Mouse (Mus musculus) hindbrain, postnatal 0 days (tissue): ENCODE data around the gene Arhgap32. TPM values are rescaled to one million over a fixed set of nuclear protein-coding genes. Genes with fewer than 3 reads are reported as not detected.

ENCODE experiments used
- ATAC-seq: fragments of 200-750 bp; cut with Nextera tagmentation; 2 replicates; pipeline ENCODE4 v1.8.0; 2017; ENCODE audit warnings: mild to moderate bottlenecking, moderate TSS enrichment, moderate library complexity
- DNase-seq: peaks from one replicate; pipeline ENCODE4 v3.0.0-alpha.2; 2015; ENCODE audit warnings: low spot score
- H3K27ac ChIP-seq: fragments of 300-500 bp; sonication (generic); 2 replicates; pipeline ENCODE4 v1.5.1; 2014; ENCODE audit warnings: mild to moderate bottlenecking
- H3K27me3 ChIP-seq: fragments of 300-500 bp; sonication (generic); 2 replicates; pipeline ENCODE4 v1.6.1; 2014; ENCODE audit warnings: low read length, mixed read lengths; ENCODE audit not compliant: insufficient read depth
- H3K36me3 ChIP-seq: fragments of 300-500 bp; sonication (generic); 2 replicates; pipeline ENCODE4 v1.6.1; 2014; ENCODE audit warnings: low read length, mixed read lengths; ENCODE audit not compliant: insufficient read depth
- H3K4me1 ChIP-seq: fragments of 300-500 bp; sonication (generic); 2 replicates; pipeline ENCODE4 v1.6.1; 2014; ENCODE audit warnings: antibody characterized with exemption, low read length, mixed read lengths; ENCODE audit not compliant: insufficient read depth
- H3K4me2 ChIP-seq: fragments of 300-500 bp; sonication (generic); 2 replicates; pipeline ENCODE4 v1.6.1; 2014; ENCODE audit warnings: low read depth, mild to moderate bottlenecking, low read length, moderate library complexity, mixed read lengths
- H3K4me3 ChIP-seq: fragments of 300-500 bp; sonication (generic); 2 replicates; pipeline ENCODE4 v1.5.1; 2014; ENCODE audit warnings: low read length
- H3K9ac ChIP-seq: fragments of 300-500 bp; sonication (generic); replicated peaks from 2 replicates; pipeline ENCODE4 v1.6.1; 2014; ENCODE audit warnings: mild to moderate bottlenecking, low read length, moderate library complexity, mixed read lengths
- H3K9me3 ChIP-seq: fragments of 300-500 bp; sonication (generic); 2 replicates; pipeline ENCODE4 v1.6.1; 2016; ENCODE audit warnings: low read length, mixed read lengths
- CTCF ChIP-seq: IDR thresholded peaks from 2 replicates; pipeline ENCODE4 v1.5.1; 2016; ENCODE audit warnings: antibody characterized with exemption, control low read depth, low read depth
- WGBS: fragments of 180-500 bp; shearing (Covaris S2); extraction: QIAGEN DNeasy Blood & Tissue Kit; methylation state at CpG from one replicate; pipeline ENCODE4 v1.1.7; 2014; 5-methylcytosine and 5-hydroxymethylcytosine counted together
- polyA plus RNA-seq: library from polyadenylated mRNA; unstranded; fragments of >200 nt; fragmentation: Nextera tagmentation; extraction: Ambion mirVana; gene quantifications from 2 replicates; pipeline ENCODE4 v1.2.1, GENCODE M21; 2015
- total RNA-seq: library from RNA; depleted of rRNA; stranded (reverse); fragments of >200 nt; gene quantifications from 2 replicates; pipeline ENCODE4 v1.2.3, GENCODE M21; 2014

Gene Arhgap32
- total and polyA plus RNA-seq, 2 experiments from 2014 or later = 8.2 to 66.7 TPM

DNA sequence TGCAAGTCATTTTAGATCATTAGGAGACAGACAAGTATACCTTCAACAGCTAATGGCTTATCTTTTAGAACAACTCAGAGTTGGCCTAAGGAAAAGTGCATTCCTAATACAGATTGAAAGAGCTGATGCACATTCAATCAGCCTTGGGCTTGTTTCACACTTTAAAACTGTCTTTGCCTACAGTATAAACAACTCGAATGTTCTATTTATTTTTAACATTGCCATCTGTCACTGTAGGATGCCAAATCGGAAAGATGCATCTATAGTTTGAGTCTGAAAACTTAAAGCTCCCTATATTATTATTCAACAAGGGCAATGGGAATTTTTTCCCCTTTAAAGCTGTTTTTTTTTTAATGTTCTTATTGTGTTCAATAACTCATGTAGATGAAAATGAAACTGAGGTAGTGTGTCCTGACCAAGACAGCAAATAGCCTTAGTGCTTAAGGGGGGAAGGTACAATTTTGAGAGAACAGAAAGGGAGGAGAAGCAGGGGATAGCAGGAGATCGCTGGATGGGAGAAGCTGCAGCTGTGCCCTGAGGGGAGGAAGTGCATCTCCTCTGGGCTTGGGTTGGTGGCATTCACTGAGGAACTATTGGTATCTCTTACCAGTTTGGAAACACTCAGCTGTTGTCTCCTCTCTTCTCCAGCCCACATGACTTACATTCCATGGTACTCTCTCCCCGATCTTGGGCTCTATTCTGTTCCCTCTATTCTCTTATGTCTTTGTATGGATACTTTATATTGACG, 101.1 kb downstream of the Arhgap32 start:
- Histone ChIP-seq H3K4me3 (no peak overlapping the region), H3K36me3 (no peaks in the 10 kb centered on the region), H3K27ac (no peak overlapping the region), H3K9me3 (no peaks in the 10 kb centered on the region), H3K4me1 (no peaks in the 10 kb centered on the region), H3K4me2 (no peak overlapping the region), H3K9ac (no peak overlapping the region), H3K27me3 (no peaks in the 10 kb centered on the region)
- ATAC-seq (no peak), DNase-seq (no peak)
- WGBS = 76% methylated on average over 5 of the region's 5 CpGs
- TF ChIP-seq CTCF = no peak

DNA sequence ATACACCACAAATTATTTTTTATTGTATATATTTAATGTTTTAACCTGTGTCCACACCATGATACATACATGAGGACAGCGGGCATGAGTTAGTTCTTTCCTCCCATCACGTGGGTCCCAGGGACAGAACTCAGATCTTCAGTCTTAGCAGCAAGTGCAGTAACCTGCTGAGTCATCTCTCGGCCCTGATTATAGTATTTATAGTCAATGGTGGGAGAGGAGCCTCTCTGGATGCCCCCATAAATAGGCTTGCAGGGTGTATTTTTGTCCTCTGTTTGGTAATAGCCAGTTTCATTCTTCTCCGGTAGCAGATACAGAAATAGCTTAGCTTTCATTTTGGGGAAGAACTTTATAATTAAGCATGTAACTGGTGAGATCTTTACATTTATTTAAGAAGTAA, 103.5 kb downstream of the Arhgap32 start:
- ATAC-seq (no peak), DNase-seq (no peak)
- no peak overlapping the region for H3K4me3 ChIP-seq
- no peaks in the 10 kb centered on the region for H3K27me3 ChIP-seq
- TF ChIP-seq CTCF = no peak
- H3K9me3 ChIP-seq = no peaks in the 10 kb centered on the region
- WGBS = 84% methylated on average over 4 of the region's 4 CpGs
- no peak overlapping the region for H3K9ac ChIP-seq
- H3K27ac ChIP-seq = no peak overlapping the region
- no peak overlapping the region for H3K4me2 ChIP-seq
- peaks cover 10% of the 10 kb centered on the region; the same call in 1 of the 2 replicates for H3K4me1 ChIP-seq
- no peaks in the 10 kb centered on the region for H3K36me3 ChIP-seq

DNA sequence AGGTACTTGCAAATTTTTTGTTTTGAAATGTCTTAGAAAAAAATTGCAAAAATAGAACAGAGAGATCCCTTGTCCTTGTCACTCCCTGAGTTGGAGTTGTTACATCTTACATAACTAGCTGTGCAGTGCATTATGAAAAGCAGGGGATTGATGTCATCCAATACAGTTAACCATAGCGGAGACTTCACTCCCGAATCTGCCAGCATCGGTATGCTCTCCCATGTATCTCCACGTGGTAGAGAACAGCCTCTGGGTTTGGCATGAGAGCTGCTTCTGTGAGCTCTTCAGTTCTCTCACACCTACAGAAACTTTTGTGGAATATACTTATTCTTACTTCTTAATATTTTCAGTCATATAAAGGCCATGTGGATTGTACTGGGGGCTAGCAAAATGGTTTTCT, 106.2 kb downstream of the Arhgap32 start:
- Histone ChIP-seq H3K9me3 (no peaks in the 10 kb centered on the region), H3K4me2 (no peak overlapping the region)
- 76% methylated on average over 4 of the region's 4 CpGs for WGBS

DNA sequence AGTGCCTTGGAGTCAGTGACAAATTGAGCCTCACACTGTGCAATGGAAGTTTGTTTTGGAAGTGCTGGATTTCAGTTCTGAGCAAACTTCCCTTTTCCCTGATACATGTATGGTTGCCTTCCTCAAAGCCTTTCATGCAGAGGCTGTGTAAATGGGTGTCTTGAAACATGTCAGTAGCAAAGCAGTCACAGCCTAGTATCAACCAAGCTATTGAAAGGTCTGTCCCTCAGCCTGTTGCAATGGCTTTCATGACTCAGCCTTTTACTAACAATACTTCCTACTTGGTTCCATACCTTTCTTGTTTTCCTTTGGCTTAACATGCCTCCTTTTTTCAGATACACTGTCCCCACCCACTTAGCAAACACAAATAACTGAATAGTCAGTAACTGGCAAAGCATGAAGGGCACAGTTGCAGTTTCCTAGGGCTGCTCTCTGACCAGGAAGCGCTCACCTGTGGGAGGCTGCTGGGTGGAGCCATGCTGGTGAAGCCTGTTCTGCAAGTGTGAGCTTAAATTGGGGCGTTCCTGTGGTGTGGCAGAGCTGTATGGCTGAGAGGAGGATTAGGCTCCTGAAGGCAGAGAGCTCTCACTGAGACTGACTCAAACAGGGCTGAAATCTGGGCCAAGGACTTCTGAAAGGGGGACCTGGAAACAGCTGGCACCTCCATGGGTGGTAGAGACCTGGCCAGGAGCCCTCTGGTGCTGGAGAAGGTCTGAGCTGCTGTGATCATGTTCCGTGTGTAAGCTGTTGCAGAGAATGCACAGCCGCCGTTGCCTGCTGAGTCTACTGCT, 108.0 kb downstream of the Arhgap32 start:
- Histone ChIP-seq H3K27me3 (no peaks in the 10 kb centered on the region), H3K36me3 (no peaks in the 10 kb centered on the region), H3K4me2 (0 out of 2 replicates have a peak overlapping the region, but pooled peaks have one; percentile 21), H3K9me3 (no peaks in the 10 kb centered on the region), H3K27ac (peak overlapping the region; percentile 3; the same call in 1 of the 2 replicates), H3K4me1 (peaks cover 14% of the 10 kb centered on the region; the same call in 1 of the 2 replicates), H3K9ac (no peak overlapping the region), H3K4me3 (no peak overlapping the region)
- ATAC-seq (peak; percentile 64), DNase-seq (peak; percentile 66)
- no peak for TF ChIP-seq CTCF
- 35% methylated on average over 5 of the region's 5 CpGs for WGBS

More for the DNA sequence above, 106.2 kb downstream of the Arhgap32 start:
- Histone ChIP-seq H3K4me1 (peaks cover 14% of the 10 kb centered on the region; the same call in 1 of the 2 replicates), H3K36me3 (no peaks in the 10 kb centered on the region), H3K27ac (no peak overlapping the region), H3K4me3 (no peak overlapping the region), H3K27me3 (no peaks in the 10 kb centered on the region), H3K9ac (no peak overlapping the region)
- no peak for TF ChIP-seq CTCF
- ATAC-seq (no peak), DNase-seq (no peak)

DNA sequence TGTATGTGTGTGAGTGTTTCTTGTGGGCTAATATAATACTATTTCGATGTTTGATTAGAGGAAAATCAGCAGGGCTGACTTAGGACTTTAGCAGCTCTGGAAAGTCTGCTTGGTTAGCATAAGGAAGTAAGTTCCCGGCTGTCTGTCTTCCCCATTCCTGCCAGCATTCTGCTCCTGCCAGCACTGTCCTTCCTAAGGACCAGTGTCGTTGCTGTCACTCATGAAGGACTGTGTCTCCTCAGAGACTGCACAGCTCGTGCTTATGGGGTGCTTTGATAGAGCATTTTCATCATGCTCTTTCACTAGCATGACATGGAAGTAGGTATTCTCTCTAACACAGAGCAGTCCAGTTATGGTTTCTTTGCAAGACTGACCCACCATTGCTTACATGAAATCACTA, 109.0 kb downstream of the Arhgap32 start:
- WGBS = 42% methylated on average over 4 of the region's 4 CpGs
- Histone ChIP-seq H3K27ac (no peak overlapping the region), H3K4me1 (peaks cover 14% of the 10 kb centered on the region; the same call in 1 of the 2 replicates), H3K4me3 (no peak overlapping the region), H3K27me3 (no peaks in the 10 kb centered on the region), H3K4me2 (no peak overlapping the region), H3K9me3 (no peaks in the 10 kb centered on the region), H3K36me3 (no peaks in the 10 kb centered on the region), H3K9ac (no peak overlapping the region)
- DNase-seq = no peak
- no peak for TF ChIP-seq CTCF
- no peak for ATAC-seq

DNA sequence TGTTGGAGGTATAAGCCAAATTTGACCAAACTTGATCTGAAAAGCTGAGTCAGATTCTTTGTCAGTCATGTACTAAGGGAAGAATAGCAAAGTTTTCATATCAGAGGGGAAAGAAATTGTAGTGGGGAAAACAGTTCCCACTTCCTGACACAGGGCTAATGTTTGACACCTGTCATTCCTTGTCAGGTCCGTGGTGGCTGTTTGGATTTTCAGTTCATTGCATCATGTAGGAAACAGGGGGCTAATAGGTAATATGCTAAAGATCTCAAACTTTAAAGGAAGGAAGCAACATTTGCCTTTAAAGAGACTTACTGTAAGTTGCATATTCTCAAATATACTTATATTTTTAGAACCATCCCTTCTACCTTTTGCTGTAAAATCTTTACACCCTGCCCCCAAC, 109.6 kb downstream of the Arhgap32 start:
- peaks cover 14% of the 10 kb centered on the region; the same call in 1 of the 2 replicates for H3K4me1 ChIP-seq
- 59% methylated on average over 1 of the region's 1 CpGs for WGBS

More for the DNA sequence above, 109.6 kb downstream of the Arhgap32 start:
- TF ChIP-seq CTCF = no peak
- Histone ChIP-seq H3K9me3 (no peaks in the 10 kb centered on the region), H3K27ac (no peak overlapping the region), H3K36me3 (no peaks in the 10 kb centered on the region), H3K9ac (no peak overlapping the region), H3K27me3 (no peaks in the 10 kb centered on the region), H3K4me2 (no peak overlapping the region), H3K4me3 (no peak overlapping the region)
- ATAC-seq (no peak), DNase-seq (no peak)
